Mouse (Mus musculus) testis, adult 2 months (tissue): ENCODE data around the gene Evpl. TPM values are rescaled to one million over a fixed set of nuclear protein-coding genes. Genes with fewer than 3 reads are reported as not detected.

Experiments used
- H3K27ac ChIP-seq: fragments of 200-500 bp; 2 replicates; pipeline ENCODE4 v1.5.1; 2012; ENCODE audit warnings: low read depth, low read length; ENCODE audit not compliant: control insufficient read depth, insufficient read depth
- H3K27me3 ChIP-seq: fragments of 200-500 bp; 2 replicates; pipeline ENCODE4 v1.6.1; 2012; ENCODE audit warnings: mild to moderate bottlenecking, low read length, moderate library complexity; ENCODE audit not compliant: control insufficient read depth, insufficient read depth
- H3K36me3 ChIP-seq: fragments of 200-500 bp; 2 replicates; pipeline ENCODE4 v1.6.1; 2012; ENCODE audit warnings: mild to moderate bottlenecking, low read length; ENCODE audit not compliant: control insufficient read depth, insufficient read depth
- H3K4me1 ChIP-seq: fragments of 200-500 bp; 2 replicates; pipeline ENCODE4 v1.6.1; 2012; ENCODE audit warnings: low read length; ENCODE audit not compliant: control insufficient read depth, insufficient read depth
- H3K4me3 ChIP-seq: fragments of 200-500 bp; 2 replicates; pipeline ENCODE4 v1.5.1; 2012; ENCODE audit warnings: low read depth, mild to moderate bottlenecking, low read length, moderate library complexity, mixed read lengths; ENCODE audit not compliant: control insufficient read depth
- CTCF ChIP-seq: fragments of 200-500 bp; IDR thresholded peaks from 2 replicates; pipeline ENCODE4 v1.5.1; 2012; ENCODE audit warnings: low read depth, mild to moderate bottlenecking, inconsistent platforms, low read length, moderate library complexity; ENCODE audit not compliant: control insufficient read depth, insufficient read depth, insufficient replicate concordance
- POLR2A ChIP-seq: fragments of 200-500 bp; IDR thresholded peaks from 2 replicates; pipeline ENCODE4 v1.6.1; 2012; ENCODE audit warnings: low read depth, mild to moderate bottlenecking, inconsistent platforms, low read length, moderate library complexity; ENCODE audit not compliant: control insufficient read depth
- polyA plus RNA-seq: library from polyadenylated mRNA; depleted of rRNA; stranded (reverse); fragments of >200 nt; gene quantifications from 2 replicates; pipeline ENCODE4 v1.2.3, GENCODE M21; 2012

Gene Evpl
- polyA plus RNA-seq, 1 experiment, result 1.1 TPM

GRCm38 (mm10) chr11:116274045-116274666 lies 36.3 kb upstream of the Evpl start, which contains the start of gene Srp68:
Gene Srp68 (minus strand): TSS chr11:116274217.
- TF ChIP-seq POLR2A (peak; percentile 97), CTCF (no peak)
- Histone ChIP-seq H3K4me1 (peaks cover 2% of the 10 kb centered on the region), H3K4me3 (peak within 1 kb of the TSS; percentile 80), H3K36me3 (no peaks in the 10 kb centered on the region), H3K27me3 (no peaks in the 10 kb centered on the region), H3K27ac (peak within 1 kb of the TSS; percentile 73)

- Histone ChIP-seq H3K27me3 (no peaks in the 10 kb centered on the region), H3K36me3 (no peaks in the 10 kb centered on the region; the same call in 1 of the 2 replicates), H3K4me3 (peak overlapping the region; percentile 80), H3K4me1 (peaks cover 2% of the 10 kb centered on the region), H3K27ac (peak overlapping the region; percentile 47)
- TF ChIP-seq CTCF, result no peak
- TF ChIP-seq POLR2A, result no peak
Observed at GRCm38 (mm10) chr11:116273469-116274044, 35.7 kb upstream of the Evpl start.

GRCm38 (mm10) chr11:116272589-116273468 lies 35.0 kb upstream of the Evpl start:
- Histone ChIP-seq H3K36me3 (peaks cover 2% of the 10 kb centered on the region), H3K27ac (no peak overlapping the region), H3K4me1 (peaks cover 2% of the 10 kb centered on the region), H3K27me3 (no peaks in the 10 kb centered on the region), H3K4me3 (peak overlapping the region; percentile 80)
- TF ChIP-seq CTCF (no peak), POLR2A (no peak)

- Histone ChIP-seq H3K36me3 (peaks cover 6% of the 10 kb centered on the region), H3K27ac (no peak overlapping the region), H3K27me3 (no peaks in the 10 kb centered on the region), H3K4me1 (peaks cover 2% of the 10 kb centered on the region), H3K4me3 (no peak overlapping the region)
- TF ChIP-seq POLR2A (no peak), CTCF (no peak)
Observed at GRCm38 (mm10) chr11:116269560-116269959, 31.7 kb upstream of the Evpl start.

- peaks cover 6% of the 10 kb centered on the region for H3K36me3 ChIP-seq
- TF ChIP-seq CTCF (no peak), POLR2A (no peak)
- no peak overlapping the region for H3K27ac ChIP-seq
- no peaks in the 10 kb centered on the region for H3K27me3 ChIP-seq
- H3K4me1 ChIP-seq, result peaks cover 2% of the 10 kb centered on the region
- no peak overlapping the region for H3K4me3 ChIP-seq
Observed at GRCm38 (mm10) chr11:116268313-116268712, 30.4 kb upstream of the Evpl start.

GRCm38 (mm10) chr11:116267637-116268036 lies 29.8 kb upstream of the Evpl start:
- TF ChIP-seq POLR2A (no peak), CTCF (no peak)
- H3K4me1 ChIP-seq, result no peaks in the 10 kb centered on the region; the same call in 1 of the 2 replicates
- H3K27me3 ChIP-seq, result no peaks in the 10 kb centered on the region
- peaks cover 6% of the 10 kb centered on the region for H3K36me3 ChIP-seq
- H3K4me3 ChIP-seq, result no peak overlapping the region
- no peak overlapping the region for H3K27ac ChIP-seq

GRCm38 (mm10) chr11:116265850-116266249 lies 28.0 kb upstream of the Evpl start:
- no peak overlapping the region for H3K4me3 ChIP-seq
- TF ChIP-seq POLR2A, result no peak
- TF ChIP-seq CTCF, result no peak
- no peaks in the 10 kb centered on the region for H3K4me1 ChIP-seq
- no peaks in the 10 kb centered on the region for H3K27me3 ChIP-seq
- H3K36me3 ChIP-seq, result peaks cover 6% of the 10 kb centered on the region
- H3K27ac ChIP-seq, result no peak overlapping the region
